Comparison of ENCODE assay signal across 21 mouse cellular contexts in the genomic region with DNA sequence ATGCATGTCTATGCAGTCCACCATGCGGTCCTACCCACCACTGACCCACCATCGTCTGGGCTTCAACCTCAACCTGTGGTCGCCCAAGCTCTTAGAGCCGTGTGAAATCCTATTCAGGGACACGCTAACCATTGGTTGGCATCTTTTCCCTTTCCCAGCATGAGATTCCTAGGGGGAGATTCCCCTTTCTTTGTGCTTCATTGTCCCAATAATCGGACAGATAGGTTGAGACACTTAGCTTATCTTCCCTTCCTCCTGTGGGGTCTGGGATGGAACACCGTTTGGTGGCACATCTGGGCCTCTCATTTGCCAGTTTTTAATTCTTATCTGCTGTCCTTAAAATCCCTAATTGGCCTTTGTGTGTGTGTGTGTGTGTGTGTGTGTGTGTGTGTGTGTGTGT. TPM values are rescaled to one million over a fixed set of nuclear protein-coding genes. Genes with fewer than 3 reads are reported as not detected.
DNase-seq lines count a peak whose midpoint lies in the region; ATAC-seq lines count a peak whose summit lies in the region.
"Had no signal": no experiment of that assay in that cellular context is flagged by ENCODE, and none has a peak within 500 bp of the region (broad histone marks: within the 10 kb centered on the region; RNA-seq: fewer than 3 reads in every experiment).

No protein-coding gene starts in this region.

- H3K36me3 ChIP-seq in forebrain, embryonic 16.5 days (ENCODE audit: control insufficient read depth, insufficient read depth): no peaks in the 10 kb centered on the region
- no peaks in the 10 kb centered on the region for H3K36me3 ChIP-seq in forebrain, embryonic 14.5 days (ENCODE audit: control insufficient read depth, insufficient read depth, low read length)
- no peaks in the 10 kb centered on the region for H3K36me3 ChIP-seq in midbrain, embryonic 13.5 days
- no peaks in the 10 kb centered on the region for H3K36me3 ChIP-seq in midbrain, embryonic 10.5 days
- no peaks in the 10 kb centered on the region for H3K36me3 ChIP-seq in midbrain, embryonic 16.5 days (ENCODE audit: control insufficient read depth, insufficient read depth, low read length)
- H3K36me3 ChIP-seq: embryonic facial prominence, embryonic 15.5 days; heart, embryonic 10.5 days; limb, embryonic 15.5 days had no signal

- H3K4me2 ChIP-seq in forebrain, embryonic 16.5 days (ENCODE audit: low read length): peak overlapping the region; percentile 80
- no peak overlapping the region for H3K4me2 ChIP-seq in forebrain, embryonic 14.5 days (ENCODE audit: low read length)
- peak overlapping the region; percentile 61; the same call in 1 of the 2 replicates for H3K4me2 ChIP-seq in midbrain, embryonic 13.5 days (replicated peaks)
- H3K4me2 ChIP-seq in midbrain, embryonic 16.5 days (ENCODE audit: low read length): peak overlapping the region; percentile 87; the same call in 1 of the 2 replicates

- no peak for DNase-seq in forebrain, embryonic 14.5 days (ENCODE audit: low spot score)
- no peak for DNase-seq in midbrain, embryonic 10.5 days (ENCODE audit: low spot score)
- peak; percentile 54 for DNase-seq in R1 (ENCODE audit: low read depth, low spot score)
- DNase-seq in gastrocnemius, postnatal 14 days: no peak
- DNase-seq in layer of hippocampus, adult 18-20 months (ENCODE audit: low spot score in 2 of 2): no peak
- DNase-seq: adrenal gland, adult 2 months; cerebellum, adult 9-10 months had no signal

- H3K4me3 ChIP-seq in forebrain, embryonic 16.5 days (replicated peaks; ENCODE audit: low read length): no peak overlapping the region
- H3K4me3 ChIP-seq in forebrain, embryonic 14.5 days (ENCODE audit: low read depth, low read length): no peak overlapping the region
- no peak overlapping the region for H3K4me3 ChIP-seq in midbrain, embryonic 13.5 days (replicated peaks)
- H3K4me3 ChIP-seq in midbrain, embryonic 10.5 days: no peak overlapping the region
- no peak overlapping the region for H3K4me3 ChIP-seq in midbrain, embryonic 16.5 days (ENCODE audit: low read depth, low read length)

- H3K27ac ChIP-seq in forebrain, embryonic 16.5 days (ENCODE audit: low read length): no peak overlapping the region
- no peak overlapping the region for H3K27ac ChIP-seq in forebrain, embryonic 14.5 days (ENCODE audit: low read depth, low read length)
- H3K27ac ChIP-seq in midbrain, embryonic 13.5 days: no peak overlapping the region
- H3K27ac ChIP-seq in midbrain, embryonic 10.5 days (replicated peaks): no peak overlapping the region
- no peak overlapping the region for H3K27ac ChIP-seq in midbrain, embryonic 16.5 days (ENCODE audit: low read length)
- H3K27ac ChIP-seq: embryonic facial prominence, embryonic 15.5 days; limb, embryonic 15.5 days had no signal

- intact Hi-C loops in gastrocnemius, postnatal 14 days (cut with DNase I; ENCODE audit: low total_unique reads): no loop called here

- H3K9me3 ChIP-seq in forebrain, embryonic 16.5 days (ENCODE audit: control insufficient read depth, low read length): no peaks in the 10 kb centered on the region
- H3K9me3 ChIP-seq in forebrain, embryonic 14.5 days (replicated peaks; ENCODE audit: control insufficient read depth, low read length): no peaks in the 10 kb centered on the region
- no peaks in the 10 kb centered on the region for H3K9me3 ChIP-seq in midbrain, embryonic 13.5 days
- no peaks in the 10 kb centered on the region for H3K9me3 ChIP-seq in midbrain, embryonic 10.5 days (replicated peaks)
- H3K9me3 ChIP-seq in midbrain, embryonic 16.5 days (replicated peaks; ENCODE audit: control insufficient read depth, low read length, poor library complexity, severe bottlenecking): no peaks in the 10 kb centered on the region
- H3K9me3 ChIP-seq: embryonic facial prominence, embryonic 15.5 days; heart, embryonic 10.5 days; limb, embryonic 15.5 days had no signal

- ATAC-seq in forebrain, embryonic 16.5 days: no peak
- ATAC-seq in forebrain, embryonic 14.5 days: no peak
- no peak for ATAC-seq in midbrain, embryonic 13.5 days
- no peak for ATAC-seq in midbrain, embryonic 16.5 days

- H3K27me3 ChIP-seq in forebrain, embryonic 16.5 days (replicated peaks; ENCODE audit: control insufficient read depth, insufficient read depth, low read length): peaks cover 18% of the 10 kb centered on the region
- H3K27me3 ChIP-seq in forebrain, embryonic 14.5 days (replicated peaks; ENCODE audit: control insufficient read depth, insufficient read depth, low read length): 0 out of 2 replicates have a peak, but pooled peaks cover 12% of the 10 kb centered on the region
- H3K27me3 ChIP-seq in midbrain, embryonic 13.5 days: peaks cover 49% of the 10 kb centered on the region
- peaks cover 78% of the 10 kb centered on the region for H3K27me3 ChIP-seq in midbrain, embryonic 10.5 days (ENCODE audit: low read depth, poor library complexity, severe bottlenecking)
- H3K27me3 ChIP-seq in midbrain, embryonic 16.5 days (ENCODE audit: control insufficient read depth, insufficient read depth, low read depth, low read length): peaks cover 20% of the 10 kb centered on the region

- 62% methylated on average over 7 of the region's 7 CpGs for WGBS in forebrain, embryonic 16.5 days
- 64% methylated on average over 7 of the region's 7 CpGs for WGBS in forebrain, embryonic 14.5 days
- WGBS in midbrain, embryonic 13.5 days: 58% methylated on average over 7 of the region's 7 CpGs
- WGBS in midbrain, embryonic 10.5 days: 71% methylated on average over 7 of the region's 7 CpGs
- 54% methylated on average over 7 of the region's 7 CpGs for WGBS in midbrain, embryonic 16.5 days

- H3K4me1 ChIP-seq in forebrain, embryonic 16.5 days (replicated peaks; ENCODE audit: control insufficient read depth, insufficient read depth, low read length): peaks cover 11% of the 10 kb centered on the region
- peaks cover 9% of the 10 kb centered on the region for H3K4me1 ChIP-seq in forebrain, embryonic 14.5 days (ENCODE audit: control insufficient read depth, insufficient read depth, low read length)
- H3K4me1 ChIP-seq in midbrain, embryonic 13.5 days (replicated peaks): peaks cover 18% of the 10 kb centered on the region
- H3K4me1 ChIP-seq in midbrain, embryonic 10.5 days: peaks cover 30% of the 10 kb centered on the region
- peaks cover 10% of the 10 kb centered on the region; the same call in 1 of the 2 replicates for H3K4me1 ChIP-seq in midbrain, embryonic 16.5 days (ENCODE audit: control insufficient read depth, insufficient read depth, low read length)

- no peak overlapping the region for H3K9ac ChIP-seq in forebrain, embryonic 16.5 days (replicated peaks; ENCODE audit: low read depth, low read length)
- H3K9ac ChIP-seq in forebrain, embryonic 14.5 days (ENCODE audit: low read length): no peak overlapping the region
- no peak overlapping the region for H3K9ac ChIP-seq in midbrain, embryonic 13.5 days (replicated peaks)
- H3K9ac ChIP-seq in midbrain, embryonic 16.5 days (ENCODE audit: low read depth, low read length): no peak overlapping the region
- H3K9ac ChIP-seq: embryonic facial prominence, embryonic 15.5 days had no signal

RNA-seq across cellular contexts. Expression of a gene that starts 0.8 kb away (rescaled TPM):
- polyA plus RNA-seq in forebrain, embryonic 16.5 days (2015; fragmentation: Nextera tagmentation; extraction: Ambion mirVana): 0.30 and 0.47 TPM in 2 replicates
- 0.09 and 0.26 TPM in 2 replicates for polyA plus RNA-seq in forebrain, embryonic 14.5 days (2014; fragmentation: Nextera tagmentation; extraction: Ambion mirVana)
- polyA plus RNA-seq in midbrain, embryonic 13.5 days (2015; fragmentation: Nextera tagmentation; extraction: Ambion mirVana): 0.24 and 0.28 TPM in 2 replicates
- 0.07 TPM in 1 of 2 replicates, not detected in the other for polyA plus RNA-seq in midbrain, embryonic 10.5 days (2016; fragmentation: Nextera tagmentation; extraction: Ambion mirVana)
- polyA plus RNA-seq in midbrain, embryonic 16.5 days (2015; fragmentation: Nextera tagmentation; extraction: Ambion mirVana): 0.93 and 1.2 TPM in 2 replicates
- total RNA-seq in gastrocnemius, postnatal 14 days (2021): not detected
- total RNA-seq in layer of hippocampus, adult 18-20 months (2021): 1 to 10 TPM; 1.3 to 2.6 TPM
- total RNA-seq: adrenal gland, adult 2 months; gastrocnemius, postnatal 4 days; megakaryocyte progenitor cell, adult 5-6 weeks; monocyte, adult 5-6 weeks had no signal
- polyA plus RNA-seq: adrenal gland, adult 2 months; heart, postnatal 0 days; large intestine, adult 2 months; limb, embryonic 15.5 days; liver, embryonic 16.5 days; stomach, embryonic 14.5 days had no signal

RNA-seq across cellular contexts. Expression of a gene that starts 1.2 kb away (rescaled TPM):
- 1.5 and 1.6 TPM in 2 replicates for polyA plus RNA-seq in forebrain, embryonic 16.5 days (2015; fragmentation: Nextera tagmentation; extraction: Ambion mirVana)
- 0.99 and 1.4 TPM in 2 replicates for polyA plus RNA-seq in forebrain, embryonic 14.5 days (2014; fragmentation: Nextera tagmentation; extraction: Ambion mirVana)
- polyA plus RNA-seq in midbrain, embryonic 13.5 days (2015; fragmentation: Nextera tagmentation; extraction: Ambion mirVana): 0.84 and 1.5 TPM in 2 replicates
- 0.43 and 0.65 TPM in 2 replicates for polyA plus RNA-seq in midbrain, embryonic 10.5 days (2016; fragmentation: Nextera tagmentation; extraction: Ambion mirVana)
- polyA plus RNA-seq in midbrain, embryonic 16.5 days (2015; fragmentation: Nextera tagmentation; extraction: Ambion mirVana): 1.3 and 1.4 TPM in 2 replicates
- 1 to 10 TPM; 1.4 to 1.5 TPM for total RNA-seq in gastrocnemius, postnatal 14 days (2021)
- 1 to 10 TPM; 4.5 to 4.8 TPM for total RNA-seq in layer of hippocampus, adult 18-20 months (2021)

RNA-seq across cellular contexts. Expression of a gene that starts 24.6 kb away (rescaled TPM):
- polyA plus RNA-seq in forebrain, embryonic 16.5 days (2015; fragmentation: Nextera tagmentation; extraction: Ambion mirVana): 73.1 and 79.5 TPM in 2 replicates
- polyA plus RNA-seq in forebrain, embryonic 14.5 days (2014; fragmentation: Nextera tagmentation; extraction: Ambion mirVana): 81.7 and 95.7 TPM in 2 replicates
- 112 and 124 TPM in 2 replicates for polyA plus RNA-seq in midbrain, embryonic 13.5 days (2015; fragmentation: Nextera tagmentation; extraction: Ambion mirVana)
- 365 and 367 TPM in 2 replicates for polyA plus RNA-seq in midbrain, embryonic 10.5 days (2016; fragmentation: Nextera tagmentation; extraction: Ambion mirVana)
- 30.5 and 39.5 TPM in 2 replicates for polyA plus RNA-seq in midbrain, embryonic 16.5 days (2015; fragmentation: Nextera tagmentation; extraction: Ambion mirVana)
- total RNA-seq in gastrocnemius, postnatal 14 days (2021): 10 to 100 TPM in 1 of 2 experiments, 1 to 10 TPM in 1; 7.1 to 10.9 TPM
- 1 to 10 TPM; 3.2 to 4.2 TPM for total RNA-seq in layer of hippocampus, adult 18-20 months (2021)
- total RNA-seq: megakaryocyte progenitor cell, adult 5-6 weeks had no signal

RNA-seq across cellular contexts. Expression of a gene that starts 28.2 kb away (rescaled TPM):
- 1.1 and 2.2 TPM in 2 replicates for polyA plus RNA-seq in forebrain, embryonic 16.5 days (2015; fragmentation: Nextera tagmentation; extraction: Ambion mirVana)
- polyA plus RNA-seq in forebrain, embryonic 14.5 days (2014; fragmentation: Nextera tagmentation; extraction: Ambion mirVana): 0.91 and 1.7 TPM in 2 replicates
- polyA plus RNA-seq in midbrain, embryonic 13.5 days (2015; fragmentation: Nextera tagmentation; extraction: Ambion mirVana): 1.5 and 1.6 TPM in 2 replicates
- 0.72 and 1.4 TPM in 2 replicates for polyA plus RNA-seq in midbrain, embryonic 10.5 days (2016; fragmentation: Nextera tagmentation; extraction: Ambion mirVana)
- polyA plus RNA-seq in midbrain, embryonic 16.5 days (2015; fragmentation: Nextera tagmentation; extraction: Ambion mirVana): 6.2 and 10.5 TPM in 2 replicates
- total RNA-seq in gastrocnemius, postnatal 14 days (2021): not detected
- total RNA-seq in layer of hippocampus, adult 18-20 months (2021): 1 to 10 TPM; 1.9 to 3.1 TPM
- total RNA-seq: adrenal gland, adult 2 months; gastrocnemius, postnatal 4 days had no signal
- polyA plus RNA-seq: adrenal gland, adult 2 months; heart, postnatal 0 days; kidney, embryonic 16.5 days had no signal

RNA-seq across cellular contexts. Expression of a gene that starts 35.4 kb away (rescaled TPM):
- 0.58 and 0.95 TPM in 2 replicates for polyA plus RNA-seq in forebrain, embryonic 16.5 days (2015; fragmentation: Nextera tagmentation; extraction: Ambion mirVana)
- polyA plus RNA-seq in forebrain, embryonic 14.5 days (2014; fragmentation: Nextera tagmentation; extraction: Ambion mirVana): 0.43 and 0.52 TPM in 2 replicates
- 0.59 and 0.97 TPM in 2 replicates for polyA plus RNA-seq in midbrain, embryonic 13.5 days (2015; fragmentation: Nextera tagmentation; extraction: Ambion mirVana)
- polyA plus RNA-seq in midbrain, embryonic 10.5 days (2016; fragmentation: Nextera tagmentation; extraction: Ambion mirVana): 0.73 and 0.88 TPM in 2 replicates
- 0.45 and 0.53 TPM in 2 replicates for polyA plus RNA-seq in midbrain, embryonic 16.5 days (2015; fragmentation: Nextera tagmentation; extraction: Ambion mirVana)
- 1 to 10 TPM; 2.1 to 2.6 TPM for total RNA-seq in gastrocnemius, postnatal 14 days (2021)
- total RNA-seq in layer of hippocampus, adult 18-20 months (2021): 1 to 10 TPM; 2.2 to 3.4 TPM
- total RNA-seq: megakaryocyte progenitor cell, adult 5-6 weeks; monocyte, adult 5-6 weeks had no signal
- polyA plus RNA-seq: liver, embryonic 16.5 days had no signal
